Mouse (Mus musculus): ENCODE measurements around the gene Cdsn. TPM values are rescaled to one million over a fixed set of nuclear protein-coding genes. Genes with fewer than 3 reads are reported as not detected.

The Cdsn gene
- polyA plus RNA-seq, 1 experiment from 2014 or later: 0.46 TPM

- WGBS: 28% methylated on average over 4 of the region's 4 CpGs
- Histone ChIP-seq H3K9me3 (replicated peaks; ENCODE audit: control insufficient read depth, low read length) (no peaks in the 10 kb centered on the region), H3K4me2 (ENCODE audit: low read depth, low read length) (no peak overlapping the region), H3K27me3 (ENCODE audit: control insufficient read depth, insufficient read depth, low read length) (no peaks in the 10 kb centered on the region), H3K4me3 (ENCODE audit: low read length) (no peak overlapping the region), H3K27ac (ENCODE audit: low read length) (no peak overlapping the region), H3K36me3 (ENCODE audit: control insufficient read depth, insufficient read depth) (no peaks in the 10 kb centered on the region), H3K9ac (ENCODE audit: low read length) (no peak overlapping the region), H3K4me1 (ENCODE audit: control insufficient read depth, insufficient read depth, low read length) (no peaks in the 10 kb centered on the region)
- no peak for ATAC-seq (replicated peaks; ENCODE audit: extremely low read depth, insufficient read depth, low FRiP score)
Measured at GRCm38 (mm10) chr17:35593786-35594185, 41.9 kb downstream of the Cdsn start.

GRCm38 (mm10) chr17:35594456-35594855 is 42.5 kb downstream of the Cdsn start:
- Histone ChIP-seq H3K27ac (ENCODE audit: low read length) (no peak overlapping the region), H3K9ac (ENCODE audit: low read length) (no peak overlapping the region), H3K36me3 (ENCODE audit: control insufficient read depth, insufficient read depth) (no peaks in the 10 kb centered on the region), H3K9me3 (replicated peaks; ENCODE audit: control insufficient read depth, low read length) (no peaks in the 10 kb centered on the region), H3K4me1 (ENCODE audit: control insufficient read depth, insufficient read depth, low read length) (no peaks in the 10 kb centered on the region), H3K4me2 (ENCODE audit: low read depth, low read length) (no peak overlapping the region), H3K27me3 (ENCODE audit: control insufficient read depth, insufficient read depth, low read length) (no peaks in the 10 kb centered on the region), H3K4me3 (ENCODE audit: low read length) (no peak overlapping the region)
- WGBS: 76% methylated on average over 7 of the region's 7 CpGs
- no peak for ATAC-seq (replicated peaks; ENCODE audit: extremely low read depth, insufficient read depth, low FRiP score)

GRCm38 (mm10) chr17:35597399-35597798 is 45.5 kb downstream of the Cdsn start:
- Histone ChIP-seq H3K9ac (ENCODE audit: low read length) (no peak overlapping the region), H3K36me3 (ENCODE audit: control insufficient read depth, insufficient read depth) (no peaks in the 10 kb centered on the region), H3K4me3 (ENCODE audit: low read length) (no peak overlapping the region), H3K27ac (ENCODE audit: low read length) (no peak overlapping the region), H3K27me3 (ENCODE audit: control insufficient read depth, insufficient read depth, low read length) (no peaks in the 10 kb centered on the region), H3K4me1 (ENCODE audit: control insufficient read depth, insufficient read depth, low read length) (no peaks in the 10 kb centered on the region), H3K9me3 (replicated peaks; ENCODE audit: control insufficient read depth, low read length) (no peaks in the 10 kb centered on the region), H3K4me2 (ENCODE audit: low read depth, low read length) (no peak overlapping the region)
- 85% methylated on average over 3 of the region's 3 CpGs for WGBS
- no peak for ATAC-seq (replicated peaks; ENCODE audit: extremely low read depth, insufficient read depth, low FRiP score)

- ATAC-seq (replicated peaks; ENCODE audit: extremely low read depth, insufficient read depth, low FRiP score): no peak
- no peak within 1 kb of the TSS for H3K27ac ChIP-seq (ENCODE audit: low read length)
- no peak within 1 kb of the TSS for H3K4me2 ChIP-seq (ENCODE audit: low read depth, low read length)
- 53% methylated on average over 2 of the region's 2 CpGs for WGBS
- H3K27me3 ChIP-seq (ENCODE audit: control insufficient read depth, insufficient read depth, low read length): 0 out of 2 replicates have a peak, but pooled peaks cover 3% of the 10 kb centered on the region
- no peak within 1 kb of the TSS for H3K9ac ChIP-seq (ENCODE audit: low read length)
- H3K9me3 ChIP-seq (replicated peaks; ENCODE audit: control insufficient read depth, low read length): no peaks in the 10 kb centered on the region
- no peaks in the 10 kb centered on the region for H3K36me3 ChIP-seq (ENCODE audit: control insufficient read depth, insufficient read depth)
- H3K4me1 ChIP-seq (ENCODE audit: control insufficient read depth, insufficient read depth, low read length): no peaks in the 10 kb centered on the region
- H3K4me3 ChIP-seq (ENCODE audit: low read length): no peak within 1 kb of the TSS
Measured at GRCm38 (mm10) chr17:35601249-35601648, 49.3 kb downstream of the Cdsn start, which contains the start of gene Sfta2. Gene Sfta2, plus strand, starts transcription at chr17:35601549.

GRCm38 (mm10) chr17:35601736-35602354 is 49.9 kb downstream of the Cdsn start:
- H3K4me2 ChIP-seq (ENCODE audit: low read depth, low read length): no peak overlapping the region
- no peak for ATAC-seq (replicated peaks; ENCODE audit: extremely low read depth, insufficient read depth, low FRiP score)
- 33% methylated on average over 8 of the region's 8 CpGs for WGBS

More at GRCm38 (mm10) chr17:35601736-35602354, 49.9 kb downstream of the Cdsn start:
- H3K4me1 ChIP-seq (ENCODE audit: control insufficient read depth, insufficient read depth, low read length): no peaks in the 10 kb centered on the region
- H3K4me3 ChIP-seq (ENCODE audit: low read length): no peak overlapping the region
- no peak overlapping the region for H3K9ac ChIP-seq (ENCODE audit: low read length)
- H3K9me3 ChIP-seq (replicated peaks; ENCODE audit: control insufficient read depth, low read length): no peaks in the 10 kb centered on the region
- no peak overlapping the region for H3K27ac ChIP-seq (ENCODE audit: low read length)
- H3K27me3 ChIP-seq (ENCODE audit: control insufficient read depth, insufficient read depth, low read length): 0 out of 2 replicates have a peak, but pooled peaks cover 3% of the 10 kb centered on the region
- H3K36me3 ChIP-seq (ENCODE audit: control insufficient read depth, insufficient read depth): no peaks in the 10 kb centered on the region

Other genes with a start within 250 kb of the Cdsn start
- gene H2-Q1, start 231.7 kb upstream of the Cdsn start, polyA plus RNA-seq (2015; fragmentation: Nextera tagmentation; extraction: Ambion mirVana): not detected in 2 replicates
- gene H2-Q2, start 209.9 kb upstream of the Cdsn start, polyA plus RNA-seq (2015; fragmentation: Nextera tagmentation; extraction: Ambion mirVana): 0.82 and 2.1 TPM in 2 replicates
- 3.2 and 4.1 TPM in 2 replicates for gene H2-Q4, start 172.5 kb upstream of the Cdsn start, polyA plus RNA-seq (2015; fragmentation: Nextera tagmentation; extraction: Ambion mirVana)
- 1.1 and 2.8 TPM in 2 replicates for gene H2-Q6, start 127.3 kb upstream of the Cdsn start, polyA plus RNA-seq (2015; fragmentation: Nextera tagmentation; extraction: Ambion mirVana)
- gene H2-Q7, start 113.0 kb upstream of the Cdsn start, polyA plus RNA-seq (2015; fragmentation: Nextera tagmentation; extraction: Ambion mirVana): 3.7 and 5.9 TPM in 2 replicates
- gene H2-Q10, start 82.0 kb upstream of the Cdsn start, polyA plus RNA-seq (2015; fragmentation: Nextera tagmentation; extraction: Ambion mirVana): 0.55 and 0.58 TPM in 2 replicates
- gene Pou5f1, start 46.1 kb upstream of the Cdsn start, polyA plus RNA-seq (2015; fragmentation: Nextera tagmentation; extraction: Ambion mirVana): not detected in 2 replicates
- 59.5 and 60.3 TPM in 2 replicates for gene Tcf19, start 35.3 kb upstream of the Cdsn start, polyA plus RNA-seq (2015; fragmentation: Nextera tagmentation; extraction: Ambion mirVana)
- gene Cchcr1, start 35.0 kb upstream of the Cdsn start, polyA plus RNA-seq (2015; fragmentation: Nextera tagmentation; extraction: Ambion mirVana): 15.7 and 15.9 TPM in 2 replicates
- gene Psors1c2, start 18.9 kb upstream of the Cdsn start, polyA plus RNA-seq (2015; fragmentation: Nextera tagmentation; extraction: Ambion mirVana): 1.6 and 1.9 TPM in 2 replicates
- 0.11 and 0.14 TPM in 2 replicates for gene 2300002M23Rik, start 15.3 kb downstream of the Cdsn start, polyA plus RNA-seq (2015; fragmentation: Nextera tagmentation; extraction: Ambion mirVana)
- 1.1 and 14.0 TPM in 2 replicates for gene Sfta2, start 49.4 kb downstream of the Cdsn start, polyA plus RNA-seq (2015; fragmentation: Nextera tagmentation; extraction: Ambion mirVana)
- not detected in 2 replicates for gene Gm9573, start 74.5 kb downstream of the Cdsn start, polyA plus RNA-seq (2015; fragmentation: Nextera tagmentation; extraction: Ambion mirVana)
- 0.29 and 0.42 TPM in 2 replicates for gene Mucl3, start 91.6 kb downstream of the Cdsn start, polyA plus RNA-seq (2015; fragmentation: Nextera tagmentation; extraction: Ambion mirVana)
- 12.8 and 17.1 TPM in 2 replicates for gene Vars2, start 115.5 kb downstream of the Cdsn start, polyA plus RNA-seq (2015; fragmentation: Nextera tagmentation; extraction: Ambion mirVana)
- 29.6 and 30.8 TPM in 2 replicates for gene Gtf2h4, start 121.6 kb downstream of the Cdsn start, polyA plus RNA-seq (2015; fragmentation: Nextera tagmentation; extraction: Ambion mirVana)
- gene Ddr1, start 152.5 kb downstream of the Cdsn start, polyA plus RNA-seq (2015; fragmentation: Nextera tagmentation; extraction: Ambion mirVana): 110 and 129 TPM in 2 replicates

Measured in heart, embryonic 16.5 days (tissue).